Mouse (Mus musculus) kidney, adult 2 months (tissue): Measurements from ENCODE around the gene Fads2.

Source experiments
- CTCF ChIP-seq: fragments of 200-500 bp; conservative IDR thresholded peaks from 2 replicates; pipeline ENCODE4 v1.5.1; 2011; ENCODE audit warnings: low read depth, mild to moderate bottlenecking, control low read depth, low read length, moderate library complexity, mixed read lengths; ENCODE audit not compliant: insufficient read depth, insufficient read length
- POLR2A ChIP-seq: fragments of 200-500 bp; IDR thresholded peaks from one replicate; pipeline ENCODE4 v1.6.1; 2011; ENCODE audit warnings: low read depth, low read length, control low read depth

DNA sequence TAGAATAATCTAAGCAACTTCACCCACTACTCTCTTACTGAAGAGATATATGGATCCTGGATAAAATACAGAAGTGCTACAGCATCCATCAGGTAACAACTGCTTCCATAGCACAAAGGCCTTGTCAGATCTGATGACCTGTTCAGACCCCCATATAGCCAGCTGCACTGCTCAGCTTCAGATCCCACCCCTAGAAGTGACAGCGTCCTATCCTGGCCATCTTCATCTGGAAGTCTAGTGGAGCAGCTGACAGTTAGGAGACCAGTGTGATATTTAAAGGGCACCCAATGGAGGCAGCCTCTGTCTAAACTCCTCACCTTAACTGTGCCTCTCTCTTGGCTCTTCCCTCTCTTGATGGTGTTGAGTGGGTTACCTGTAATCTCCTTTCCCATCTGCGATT is 7.1 kb upstream of the Fads2 start:
- TF ChIP-seq POLR2A: no peak
- no peak for TF ChIP-seq CTCF
